Mouse (Mus musculus): ENCODE measurements around the gene Ocm.

Gene Ocm

GRCm38 (mm10) chr5:143999409-143999808 lies 27.1 kb downstream of the Ocm start:
- no peak for DNase-seq (ENCODE audit: low spot score)

- peak; percentile 81 for DNase-seq (ENCODE audit: low spot score)
Observed at GRCm38 (mm10) chr5:143994632-143995365, 31.7 kb downstream of the Ocm start.

- no peak for DNase-seq (ENCODE audit: low spot score)
Observed at GRCm38 (mm10) chr5:143993849-143994248, 32.6 kb downstream of the Ocm start.

DNA sequence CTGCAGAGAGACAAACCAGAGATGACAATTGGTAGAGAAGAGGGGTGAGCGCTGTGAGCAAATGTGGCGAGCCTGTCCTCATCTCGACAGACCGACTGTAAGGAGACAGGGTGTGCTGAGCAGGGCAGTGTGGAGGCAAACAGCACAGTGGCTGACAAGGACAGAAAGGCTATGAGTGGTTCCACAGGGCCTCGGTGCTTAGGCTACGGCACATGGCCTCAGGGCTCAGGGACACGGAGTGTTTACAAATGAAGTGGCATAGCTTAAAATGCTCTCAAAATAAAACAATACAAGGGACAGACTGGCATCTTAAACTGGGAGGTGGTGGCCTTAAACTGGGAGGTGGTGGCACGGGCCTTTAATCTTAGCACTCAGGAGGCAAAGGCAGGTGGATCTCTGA lies 33.2 kb downstream of the Ocm start:
- no peak for DNase-seq (ENCODE audit: low spot score)

DNA sequence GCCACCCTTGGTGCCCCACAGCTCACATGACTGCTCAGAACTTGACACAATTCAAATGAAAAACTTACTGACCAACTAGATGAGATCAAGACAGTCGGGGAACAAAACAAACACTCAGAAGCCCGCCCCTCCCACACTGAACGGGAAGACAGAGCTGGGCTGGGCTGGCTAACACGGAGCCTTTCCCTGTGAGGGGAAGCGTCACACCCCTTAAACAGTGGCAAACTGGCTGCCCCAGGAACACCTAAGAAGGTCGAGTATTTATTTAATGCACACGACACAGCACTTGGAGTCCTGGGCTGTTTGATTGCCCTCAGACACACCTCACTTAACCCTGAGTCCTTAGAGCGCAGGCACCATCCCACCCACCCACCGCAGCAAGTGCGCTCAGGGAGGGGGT lies 33.8 kb downstream of the Ocm start:
- DNase-seq (ENCODE audit: low spot score), result no peak

GRCm38 (mm10) chr5:143990086-143990485 lies 36.4 kb downstream of the Ocm start:
- DNase-seq (ENCODE audit: low spot score), result no peak

GRCm38 (mm10) chr5:143989046-143989445 lies 37.4 kb downstream of the Ocm start:
- DNase-seq (ENCODE audit: low spot score), result no peak

DNA sequence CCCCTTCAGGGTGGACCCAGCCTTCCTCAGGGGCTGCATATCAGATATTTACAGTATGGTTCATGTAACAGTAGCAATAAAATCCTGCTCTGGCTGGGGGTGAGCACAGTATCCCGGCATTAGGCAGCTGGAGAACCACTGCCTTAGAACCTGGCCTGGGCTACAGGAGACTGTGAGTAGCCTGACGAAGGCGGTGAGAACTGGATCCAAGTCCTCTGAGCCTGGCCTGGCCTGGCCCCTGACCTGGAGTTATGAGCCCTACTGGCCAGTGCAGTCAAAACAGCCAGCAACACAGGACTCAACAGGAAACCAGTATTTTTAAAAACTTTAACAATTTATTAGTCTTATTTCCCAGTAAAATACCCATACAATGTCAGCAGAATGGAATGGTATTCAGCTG lies 38.9 kb downstream of the Ocm start:
- DNase-seq (ENCODE audit: low spot score), result no peak

DNA sequence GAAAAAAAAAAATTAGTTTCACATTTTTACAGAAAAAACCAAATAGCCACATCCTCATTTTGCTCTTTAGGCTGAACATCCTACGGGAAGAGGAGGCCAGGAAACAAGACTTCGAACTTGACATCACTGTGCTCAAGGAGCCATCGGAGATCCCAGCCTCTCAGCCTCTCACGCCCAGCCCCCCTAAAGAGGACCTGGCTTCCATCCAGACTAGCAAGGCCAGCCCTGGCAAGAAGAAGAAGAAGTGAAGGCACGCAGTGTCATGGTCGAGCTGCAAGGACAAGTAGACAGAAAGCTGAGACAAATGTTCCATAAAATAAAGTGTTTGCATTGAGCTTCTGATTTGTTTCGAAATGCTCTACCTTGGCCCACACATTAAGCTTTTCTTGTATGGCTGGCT lies 41.1 kb downstream of the Ocm start:
- no peak for DNase-seq (ENCODE audit: low spot score)

GRCm38 (mm10) chr5:143982361-143982760 lies 44.1 kb downstream of the Ocm start:
- no peak for DNase-seq (ENCODE audit: low spot score)

DNA sequence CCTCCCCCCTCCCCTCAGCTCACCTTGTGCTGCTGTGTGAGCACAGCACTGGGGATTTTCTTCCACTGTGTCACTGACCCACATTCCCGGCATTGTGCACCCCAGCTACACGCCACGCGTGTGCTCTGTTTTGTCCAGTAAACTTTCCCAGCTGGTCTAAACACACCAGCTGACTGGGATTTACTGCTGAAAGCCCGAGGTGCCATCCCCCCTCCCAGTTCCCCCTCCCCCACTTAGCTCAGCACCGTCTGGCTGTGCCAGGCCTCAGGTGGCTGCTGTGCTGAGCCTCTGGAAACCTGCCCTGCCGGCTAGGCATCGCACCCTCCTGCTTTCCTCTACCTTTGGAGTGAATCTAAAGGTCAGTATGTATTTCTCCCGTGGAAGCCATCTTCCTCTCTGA lies 45.6 kb downstream of the Ocm start:
- DNase-seq (ENCODE audit: low spot score), result no peak

DNA sequence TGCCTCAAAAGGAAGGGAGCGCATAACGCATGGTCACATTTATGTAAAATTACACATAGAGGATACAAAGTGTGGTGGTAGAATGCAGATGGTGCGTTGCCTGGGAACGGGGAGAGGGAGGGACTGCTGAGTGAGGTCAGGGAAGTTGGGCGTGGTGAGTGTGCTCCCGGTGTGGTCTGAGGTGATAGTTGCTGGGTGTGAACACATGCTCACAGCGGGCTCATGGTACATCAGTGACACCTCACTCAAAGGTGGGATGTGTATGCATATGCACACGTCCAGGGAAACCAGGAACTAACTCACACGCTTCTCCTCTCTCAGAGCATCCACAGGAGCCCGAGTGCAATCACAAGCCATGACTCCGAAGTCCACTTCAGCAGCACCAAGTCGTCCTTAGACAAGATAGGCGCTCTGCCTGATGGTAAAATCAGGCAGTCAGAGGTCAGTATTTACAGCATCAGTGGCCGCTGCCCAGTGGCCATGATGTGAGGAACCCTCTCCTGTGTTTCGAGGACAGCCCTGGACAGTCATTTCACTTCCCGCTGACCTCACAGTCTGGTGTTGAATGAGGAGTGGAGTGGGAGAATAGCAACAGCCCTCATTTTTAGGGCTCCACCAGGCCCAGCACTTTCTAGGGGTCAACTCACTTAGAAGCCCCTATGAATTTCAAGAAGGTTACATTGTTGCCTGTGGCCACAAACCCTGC lies 49.6 kb downstream of the Ocm start:
- DNase-seq (ENCODE audit: low spot score), result no peak

- DNase-seq (ENCODE audit: low spot score), result no peak
Observed at GRCm38 (mm10) chr5:143976232-143976631, 50.2 kb downstream of the Ocm start.

DNA sequence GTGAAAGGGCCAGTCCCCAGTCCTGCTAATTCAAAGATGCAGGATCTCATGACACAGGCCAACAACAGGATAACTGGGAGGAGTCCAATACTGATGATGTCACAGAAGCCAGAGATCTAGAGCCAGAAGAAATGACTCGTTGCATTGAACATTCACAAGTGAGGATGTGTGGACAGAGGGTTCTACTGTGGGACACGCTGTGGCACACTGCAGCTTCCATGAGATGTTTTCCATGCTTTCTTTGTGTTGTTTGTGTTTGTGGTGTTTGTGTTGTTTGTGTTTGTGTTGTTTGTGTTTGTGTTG lies 50.9 kb downstream of the Ocm start:
- DNase-seq (ENCODE audit: low spot score), result no peak

DNA sequence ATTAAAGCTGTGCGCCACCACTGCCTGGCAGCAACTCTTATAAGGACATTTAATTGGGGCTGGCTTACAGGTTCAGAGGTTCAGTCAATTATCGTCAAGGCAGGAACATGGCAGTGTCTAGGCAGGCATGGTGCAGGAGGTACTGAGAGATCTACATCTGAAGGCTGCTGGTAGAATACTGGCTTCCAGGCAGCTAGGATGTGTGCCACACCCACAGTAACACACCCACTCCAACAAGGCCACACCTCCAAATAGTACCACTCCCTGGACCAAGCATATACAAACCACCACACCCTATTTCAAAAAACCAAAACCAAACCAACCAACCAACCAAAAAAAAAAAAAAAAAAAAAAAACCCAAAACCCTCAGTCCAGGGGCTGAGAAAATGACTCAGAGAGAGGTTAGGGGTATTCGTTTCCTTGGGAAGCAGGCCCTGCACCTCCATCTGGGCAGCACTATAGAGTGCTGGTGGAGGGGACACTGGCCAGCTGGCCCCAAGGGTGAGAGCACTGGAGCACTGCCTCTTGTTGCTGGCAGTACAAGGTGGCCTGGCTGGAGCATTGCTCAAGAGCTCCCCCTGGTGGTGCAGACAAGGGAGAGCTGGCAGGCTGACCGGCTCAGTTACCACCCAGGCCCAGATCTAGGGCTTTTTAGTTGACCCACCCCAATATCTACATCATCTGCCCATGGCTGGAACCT lies 51.4 kb downstream of the Ocm start:
- peak; percentile 88 for DNase-seq (ENCODE audit: low spot score)

DNA sequence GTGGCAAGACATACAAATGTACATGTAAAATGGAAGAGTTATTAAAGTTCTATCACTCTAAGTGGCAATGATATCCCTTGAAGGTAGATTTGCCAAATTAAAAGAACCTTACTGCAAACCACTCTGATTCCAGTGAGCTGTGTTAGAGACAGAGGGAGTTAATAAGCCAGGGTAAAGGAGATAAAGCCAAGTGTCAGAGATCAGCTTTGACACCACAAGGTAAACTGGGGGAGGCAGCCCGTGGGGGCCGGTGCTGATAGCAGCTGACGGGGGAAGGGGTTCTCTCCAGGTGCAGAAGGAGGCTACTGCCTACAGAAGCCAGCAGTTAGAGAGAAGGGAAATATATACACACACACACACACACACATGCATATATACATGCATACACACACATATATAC lies 53.8 kb downstream of the Ocm start:
- DNase-seq (ENCODE audit: low spot score), result no peak
